Mouse (Mus musculus) bone marrow macrophage, adult 2 months (primary cell): ENCODE measurements around the gene Ptgfrn.

Source experiments
- CTCF ChIP-seq: IDR thresholded peaks from 2 replicates; pipeline ENCODE4 v1.5.1; 2012; ENCODE audit warnings: low read depth, mild to moderate bottlenecking, low read length, moderate library complexity
- POLR2A ChIP-seq: IDR thresholded peaks from 2 replicates; pipeline ENCODE4 v1.6.1; 2012; ENCODE audit warnings: mild to moderate bottlenecking, low read depth, low read length, borderline replicate concordance

- TF ChIP-seq CTCF (no peak), POLR2A (no peak)
These were observed 8.9 kb downstream of the Ptgfrn start for GRCm38 (mm10) chr3:101101184-101101583.
